Mouse (Mus musculus): ENCODE data around the gene Rpl26. TPM values are rescaled to one million over a fixed set of nuclear protein-coding genes. Genes with fewer than 3 reads are reported as not detected.

Rpl26 gene
- polyA plus RNA-seq, 1 experiment = 681 TPM

DNA sequence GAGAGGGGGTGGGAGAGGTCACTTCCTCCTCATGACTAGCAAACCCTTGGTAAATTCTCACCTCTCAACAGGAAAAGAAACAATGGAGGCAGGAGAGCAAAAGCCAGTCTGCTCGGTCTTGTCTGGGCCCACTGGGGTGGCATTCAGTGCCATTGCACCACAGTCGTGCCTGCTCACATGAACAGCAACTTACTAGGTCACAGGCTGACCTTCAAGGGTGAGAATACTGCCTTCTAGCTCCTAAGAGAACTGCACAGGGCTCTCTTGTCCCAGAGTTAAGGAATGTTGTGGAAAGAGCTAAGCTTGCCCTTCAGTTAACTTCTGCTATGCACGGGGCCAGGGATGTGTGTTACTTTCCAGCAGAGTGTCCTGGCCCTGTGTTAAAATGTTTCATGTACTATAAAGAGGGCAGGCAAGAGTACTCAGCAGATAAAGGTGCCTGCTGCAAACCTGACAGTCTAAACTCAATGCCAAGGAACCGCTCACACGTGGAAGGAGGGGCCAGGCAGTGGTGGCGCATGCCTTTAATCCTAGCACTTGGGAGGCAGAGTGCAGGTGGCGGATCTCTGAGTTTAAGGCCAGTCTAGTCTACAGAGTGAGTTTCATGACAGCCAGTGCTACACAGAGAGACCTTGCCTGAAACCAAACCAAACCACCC is 7.6 kb downstream of the Rpl26 start:
- no peak for TF ChIP-seq CTCF (IDR thresholded peaks at IDR 0.05; ENCODE audit: extremely low read depth, insufficient read depth, insufficient read length, insufficient replicate concordance)
- TF ChIP-seq POLR2A (IDR thresholded peaks at IDR 0.05; ENCODE audit: low read depth, low read length) = no peak
- H3K36me3 ChIP-seq (ENCODE audit: control insufficient read depth, insufficient read depth, low read length) = peaks cover 25% of the 10 kb centered on the region
- H3K4me3 ChIP-seq (ENCODE audit: extremely low read depth, insufficient read depth, insufficient read length) = no peak overlapping the region
- WGBS = 74% methylated on average over 7 of the region's 7 CpGs
- no peaks in the 10 kb centered on the region for H3K4me1 ChIP-seq (ENCODE audit: control insufficient read depth, insufficient read depth, insufficient read length)
- no peak for DNase-seq (ENCODE audit: low read depth in 1 of 2, low spot score in 2 of 2)
- H3K27me3 ChIP-seq (ENCODE audit: control insufficient read depth, insufficient read depth, low read length) = no peaks in the 10 kb centered on the region
- no peak overlapping the region for H3K27ac ChIP-seq (ENCODE audit: insufficient read depth, low read length)

DNA sequence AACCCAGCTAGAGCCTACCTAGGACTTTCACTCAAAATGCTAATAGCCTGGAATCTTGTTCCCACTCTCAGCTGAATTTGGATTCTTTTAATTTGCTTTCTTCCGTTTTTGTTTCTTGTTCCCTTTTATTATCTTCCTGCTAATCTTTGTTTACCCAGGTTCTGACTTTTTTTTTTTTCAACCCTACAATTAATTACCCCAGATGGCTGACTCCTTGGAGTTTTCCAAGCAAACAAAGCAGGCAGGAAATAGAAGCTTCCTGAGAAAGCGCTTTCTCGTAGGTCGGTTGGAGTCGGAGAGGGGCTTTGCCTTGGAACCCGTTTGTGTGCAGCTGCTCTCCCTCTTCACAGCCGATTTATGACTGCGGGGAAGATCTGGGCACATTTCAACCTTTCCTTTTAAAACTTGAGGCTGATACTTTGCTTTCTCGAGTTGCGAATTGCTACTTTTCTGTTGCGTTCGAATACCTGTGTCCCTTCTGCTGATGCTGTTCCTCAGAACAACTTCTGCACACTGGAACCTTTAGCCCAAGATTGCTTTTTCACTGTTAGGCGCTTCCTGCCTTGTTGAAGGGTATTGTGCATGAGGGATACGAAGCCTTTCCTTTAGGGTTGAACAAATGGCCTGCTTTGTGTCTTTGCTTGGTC is 10.3 kb downstream of the Rpl26 start:
- H3K4me3 ChIP-seq (ENCODE audit: extremely low read depth, insufficient read depth, insufficient read length) = no peak overlapping the region
- no peaks in the 10 kb centered on the region for H3K4me1 ChIP-seq (ENCODE audit: control insufficient read depth, insufficient read depth, insufficient read length)
- 21% methylated on average over 14 of the region's 14 CpGs for WGBS
- H3K27me3 ChIP-seq (ENCODE audit: control insufficient read depth, insufficient read depth, low read length) = no peaks in the 10 kb centered on the region
- peaks cover 2% of the 10 kb centered on the region; the same call in 1 of the 2 replicates for H3K36me3 ChIP-seq (ENCODE audit: control insufficient read depth, insufficient read depth, low read length)
- H3K27ac ChIP-seq (ENCODE audit: insufficient read depth, low read length) = no peak overlapping the region
- no peak for TF ChIP-seq POLR2A (IDR thresholded peaks at IDR 0.05; ENCODE audit: low read depth, low read length)
- TF ChIP-seq CTCF (IDR thresholded peaks at IDR 0.05; ENCODE audit: extremely low read depth, insufficient read depth, insufficient read length, insufficient replicate concordance) = no peak
- DNase-seq (ENCODE audit: low read depth in 1 of 2, low spot score in 2 of 2) = no peak

DNA sequence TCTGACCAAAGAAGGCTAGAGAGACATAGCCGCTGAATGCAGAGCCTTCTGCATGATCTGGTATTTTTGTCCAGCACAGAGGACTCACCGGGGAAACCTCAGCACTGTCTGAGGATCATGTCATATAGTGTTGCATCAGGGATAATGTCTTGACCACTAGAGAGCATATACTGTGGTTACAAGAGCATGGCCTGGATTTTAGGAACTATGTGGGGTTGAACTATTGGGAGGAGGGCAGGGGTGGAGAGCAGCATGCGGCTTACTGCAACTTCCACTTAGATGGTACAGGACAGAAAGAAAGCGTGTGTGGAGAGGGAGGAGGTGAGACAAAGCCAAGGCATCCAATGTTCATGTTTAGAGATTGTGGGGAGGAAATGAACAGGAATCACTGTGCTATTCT is 13.2 kb downstream of the Rpl26 start:
- DNase-seq (ENCODE audit: low read depth in 1 of 2, low spot score in 2 of 2) = no peak
- H3K4me3 ChIP-seq (ENCODE audit: extremely low read depth, insufficient read depth, insufficient read length) = no peak overlapping the region
- no peak for TF ChIP-seq CTCF (IDR thresholded peaks at IDR 0.05; ENCODE audit: extremely low read depth, insufficient read depth, insufficient read length, insufficient replicate concordance)
- H3K36me3 ChIP-seq (ENCODE audit: control insufficient read depth, insufficient read depth, low read length) = no peaks in the 10 kb centered on the region
- H3K27ac ChIP-seq (ENCODE audit: insufficient read depth, low read length) = no peak overlapping the region
- H3K4me1 ChIP-seq (ENCODE audit: control insufficient read depth, insufficient read depth, insufficient read length) = no peaks in the 10 kb centered on the region
- H3K27me3 ChIP-seq (ENCODE audit: control insufficient read depth, insufficient read depth, low read length) = no peaks in the 10 kb centered on the region
- 79% methylated on average over 4 of the region's 4 CpGs for WGBS

DNA sequence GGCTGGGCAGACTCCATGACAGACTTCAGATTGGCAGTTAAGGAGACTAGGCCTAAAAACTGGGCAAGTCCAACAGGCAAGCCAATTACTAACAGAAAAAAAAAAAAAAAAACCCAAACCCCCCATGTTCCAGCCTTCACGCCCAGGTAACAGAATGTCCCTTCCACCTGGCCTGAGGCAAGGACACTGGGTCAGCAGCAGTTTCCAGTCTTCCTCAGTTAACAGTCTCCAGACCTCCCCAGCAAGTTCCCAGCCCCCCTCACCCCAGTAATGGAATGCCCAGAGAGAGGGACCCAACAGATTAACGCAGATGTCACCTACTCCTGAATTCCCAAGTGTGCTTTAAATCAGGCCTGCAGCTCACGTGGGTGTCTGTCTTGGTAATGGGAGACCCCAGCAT is 21.8 kb downstream of the Rpl26 start:
- WGBS = 76% methylated on average over 3 of the region's 3 CpGs
- Histone ChIP-seq H3K27me3 (ENCODE audit: control insufficient read depth, insufficient read depth, low read length) (no peaks in the 10 kb centered on the region), H3K4me3 (ENCODE audit: extremely low read depth, insufficient read depth, insufficient read length) (no peak overlapping the region), H3K36me3 (ENCODE audit: control insufficient read depth, insufficient read depth, low read length) (no peaks in the 10 kb centered on the region), H3K4me1 (ENCODE audit: control insufficient read depth, insufficient read depth, insufficient read length) (no peaks in the 10 kb centered on the region), H3K27ac (ENCODE audit: insufficient read depth, low read length) (no peak overlapping the region)
- TF ChIP-seq POLR2A (IDR thresholded peaks at IDR 0.05; ENCODE audit: low read depth, low read length) (no peak), CTCF (IDR thresholded peaks at IDR 0.05; ENCODE audit: extremely low read depth, insufficient read depth, insufficient read length, insufficient replicate concordance) (no peak)
- DNase-seq (ENCODE audit: low read depth in 1 of 2, low spot score in 2 of 2) = no peak

DNA sequence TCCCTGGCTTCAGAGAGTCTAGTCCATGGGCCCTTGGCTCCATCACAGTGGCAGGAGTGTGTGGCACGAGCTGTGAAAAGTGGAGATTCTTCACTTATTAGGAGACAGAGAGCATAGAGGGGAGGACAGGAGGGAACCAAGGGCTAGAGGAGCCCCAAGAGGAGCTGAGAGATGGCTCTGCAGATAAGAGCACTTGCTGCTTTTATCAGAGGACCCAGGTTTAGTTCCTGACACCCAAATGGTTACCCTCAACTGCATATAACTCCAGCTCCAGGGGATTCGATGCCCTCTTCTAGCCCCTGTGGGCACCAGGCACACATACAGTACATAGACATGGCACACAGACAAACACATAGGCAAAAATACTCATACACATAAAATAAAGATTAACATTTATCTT is 23.4 kb downstream of the Rpl26 start:
- WGBS = 78% methylated on average over 2 of the region's 2 CpGs
- DNase-seq (ENCODE audit: low read depth in 1 of 2, low spot score in 2 of 2) = no peak
- TF ChIP-seq CTCF (IDR thresholded peaks at IDR 0.05; ENCODE audit: extremely low read depth, insufficient read depth, insufficient read length, insufficient replicate concordance) (no peak), POLR2A (IDR thresholded peaks at IDR 0.05; ENCODE audit: low read depth, low read length) (no peak)

DNA sequence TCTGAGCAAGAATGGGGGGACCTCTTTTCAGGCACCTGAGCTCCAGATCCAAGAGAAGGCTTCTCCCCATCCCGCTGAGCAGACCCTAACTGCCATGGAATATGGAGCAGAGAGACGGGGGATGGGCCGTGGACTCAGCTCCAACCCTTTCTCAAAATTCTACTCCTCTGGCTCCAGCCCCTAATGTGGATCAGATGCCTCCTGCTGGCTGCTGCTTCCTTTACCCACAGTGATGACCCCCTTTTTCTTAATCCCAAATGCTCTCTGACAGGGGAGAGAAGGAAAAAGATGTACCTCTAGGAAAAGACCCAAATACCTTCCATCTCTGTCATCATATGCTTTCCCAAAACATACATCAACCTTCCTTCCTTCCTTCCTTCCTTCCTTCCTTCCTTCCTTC is 25.6 kb downstream of the Rpl26 start, which contains the start of gene Odf4:
Gene Odf4, minus strand, starts transcription at position 101 of the 400 bp plus-strand sequence.
- Histone ChIP-seq H3K27ac (ENCODE audit: insufficient read depth, low read length) (no peak within 1 kb of the TSS), H3K4me3 (ENCODE audit: extremely low read depth, insufficient read depth, insufficient read length) (no peak within 1 kb of the TSS), H3K27me3 (ENCODE audit: control insufficient read depth, insufficient read depth, low read length) (no peaks in the 10 kb centered on the region), H3K36me3 (ENCODE audit: control insufficient read depth, insufficient read depth, low read length) (no peaks in the 10 kb centered on the region), H3K4me1 (ENCODE audit: control insufficient read depth, insufficient read depth, insufficient read length) (no peaks in the 10 kb centered on the region)
- no peak for DNase-seq (ENCODE audit: low read depth in 1 of 2, low spot score in 2 of 2)
- WGBS = 97% methylated on average over 3 of the region's 3 CpGs
- no peak for TF ChIP-seq POLR2A (IDR thresholded peaks at IDR 0.05; ENCODE audit: low read depth, low read length)
- TF ChIP-seq CTCF (IDR thresholded peaks at IDR 0.05; ENCODE audit: extremely low read depth, insufficient read depth, insufficient read length, insufficient replicate concordance) = no peak

More for the DNA sequence above, 23.4 kb downstream of the Rpl26 start:
- Histone ChIP-seq H3K4me1 (ENCODE audit: control insufficient read depth, insufficient read depth, insufficient read length) (no peaks in the 10 kb centered on the region), H3K27ac (ENCODE audit: insufficient read depth, low read length) (no peak overlapping the region), H3K4me3 (ENCODE audit: extremely low read depth, insufficient read depth, insufficient read length) (no peak overlapping the region), H3K36me3 (ENCODE audit: control insufficient read depth, insufficient read depth, low read length) (no peaks in the 10 kb centered on the region), H3K27me3 (ENCODE audit: control insufficient read depth, insufficient read depth, low read length) (no peaks in the 10 kb centered on the region)

DNA sequence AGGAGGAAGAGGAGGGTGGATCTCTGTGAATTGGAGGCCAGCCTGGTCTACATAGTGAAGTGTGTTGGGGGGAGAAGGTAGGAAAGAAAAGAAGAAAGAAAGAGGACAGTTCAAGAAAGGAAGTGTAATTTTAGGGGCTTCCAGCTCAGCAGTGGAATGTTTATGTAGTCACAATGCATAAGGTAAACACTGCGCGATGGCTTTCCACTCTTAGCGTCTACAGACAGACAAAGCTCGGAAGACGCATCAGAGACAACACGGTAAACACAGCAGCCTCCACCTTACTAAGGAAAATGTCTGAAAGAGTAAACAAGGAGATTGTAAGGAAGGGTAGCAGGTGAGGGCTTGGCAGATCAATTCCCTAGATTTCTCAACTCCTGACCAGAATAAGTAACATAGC is 28.6 kb downstream of the Rpl26 start:
- Histone ChIP-seq H3K4me1 (ENCODE audit: control insufficient read depth, insufficient read depth, insufficient read length) (no peaks in the 10 kb centered on the region; the same call in 1 of the 2 replicates), H3K36me3 (ENCODE audit: control insufficient read depth, insufficient read depth, low read length) (no peaks in the 10 kb centered on the region), H3K27me3 (ENCODE audit: control insufficient read depth, insufficient read depth, low read length) (no peaks in the 10 kb centered on the region), H3K4me3 (ENCODE audit: extremely low read depth, insufficient read depth, insufficient read length) (no peak overlapping the region), H3K27ac (ENCODE audit: insufficient read depth, low read length) (no peak overlapping the region)
- DNase-seq (ENCODE audit: low read depth in 1 of 2, low spot score in 2 of 2) = no peak
- 83% methylated on average over 6 of the region's 6 CpGs for WGBS
- TF ChIP-seq CTCF (IDR thresholded peaks at IDR 0.05; ENCODE audit: extremely low read depth, insufficient read depth, insufficient read length, insufficient replicate concordance) = no peak
- no peak for TF ChIP-seq POLR2A (IDR thresholded peaks at IDR 0.05; ENCODE audit: low read depth, low read length)

Measured in spleen, adult 2 months (tissue).